Comparison of ENCODE assay signal across 9 mouse cellular contexts in genomic region chr17:84365006-84365716, GRCm38 (mm10).
DNase-seq lines count a peak whose midpoint lies in the region; ATAC-seq and TF ChIP-seq lines count a peak whose summit lies in the region.
"Had no signal": no experiment of that assay in that cellular context is flagged by ENCODE, and none has a peak within 500 bp of the region (broad histone marks: within the 10 kb centered on the region; RNA-seq: fewer than 3 reads in every experiment).

No protein-coding gene starts in this region.

- H3K4me3 ChIP-seq in liver, adult 2 months (ENCODE audit: insufficient read depth, low read depth, low read length), result no peak overlapping the region
- H3K4me3 ChIP-seq in liver, embryonic 12.5 days, result no peak overlapping the region
- H3K4me3 ChIP-seq in midbrain, postnatal 0 days (ENCODE audit: low read depth, low read length), result no peak overlapping the region
- H3K4me3 ChIP-seq in lung, adult 2 months (replicated peaks; ENCODE audit: extremely low read depth, low read depth, low read length), result no peak overlapping the region
- H3K4me3 ChIP-seq: megakaryocyte, embryonic 14.5 days had no signal

- peaks cover 15% of the 10 kb centered on the region for H3K4me1 ChIP-seq in liver, adult 2 months (ENCODE audit: control insufficient read depth, insufficient read depth, low read length)
- peaks cover 4% of the 10 kb centered on the region; the same call in 1 of the 2 replicates for H3K4me1 ChIP-seq in liver, embryonic 12.5 days
- H3K4me1 ChIP-seq in midbrain, postnatal 0 days (ENCODE audit: insufficient read depth, low read length), result peaks cover 11% of the 10 kb centered on the region; the same call in 1 of the 2 replicates
- peaks cover 14% of the 10 kb centered on the region for H3K4me1 ChIP-seq in lung, adult 2 months (ENCODE audit: control insufficient read depth, insufficient read depth, low read length)

- TF ChIP-seq CTCF in liver, adult 2 months (IDR thresholded peaks at IDR 0.05; ENCODE audit: low read depth, low read length), result no peak
- no peak for TF ChIP-seq CTCF in midbrain, postnatal 0 days (IDR thresholded peaks at IDR 0.05)
- no peak for TF ChIP-seq CTCF in lung, adult 2 months (IDR thresholded peaks at IDR 0.05; ENCODE audit: insufficient read depth, low read length)

- no peak for ATAC-seq in liver, embryonic 12.5 days
- peak; percentile 59 for ATAC-seq in granulocyte monocyte progenitor cell, adult 5-6 weeks (replicated peaks; ENCODE audit: poor library complexity, severe bottlenecking)
- no peak for ATAC-seq in midbrain, postnatal 0 days (ENCODE audit: low FRiP score)
- ATAC-seq in megakaryocyte-erythroid progenitor cell, adult 5-6 weeks (replicated peaks; ENCODE audit: low FRiP score, low TSS enrichment, poor library complexity, severe bottlenecking), result no peak

- no peaks in the 10 kb centered on the region for H3K36me3 ChIP-seq in liver, adult 2 months (ENCODE audit: control insufficient read depth, insufficient read depth, low read length)
- H3K36me3 ChIP-seq in liver, embryonic 12.5 days, result peaks cover 34% of the 10 kb centered on the region
- H3K36me3 ChIP-seq in midbrain, postnatal 0 days (ENCODE audit: insufficient read depth, low read length), result 0 out of 2 replicates have a peak, but pooled peaks cover 2% of the 10 kb centered on the region

- H3K4me2 ChIP-seq in liver, embryonic 12.5 days, result no peak overlapping the region
- no peak overlapping the region for H3K4me2 ChIP-seq in midbrain, postnatal 0 days (ENCODE audit: low read depth, low read length, poor library complexity, severe bottlenecking)

- no peak overlapping the region for H3K9ac ChIP-seq in liver, adult 2 months (ENCODE audit: low read depth, low read length)
- H3K9ac ChIP-seq in liver, embryonic 12.5 days, result no peak overlapping the region
- no peak overlapping the region for H3K9ac ChIP-seq in midbrain, postnatal 0 days (replicated peaks; ENCODE audit: low read length, poor library complexity, severe bottlenecking)

- TF ChIP-seq POLR2A in liver, adult 2 months (IDR thresholded peaks at IDR 0.05; ENCODE audit: extremely low read depth, insufficient read depth, low read length), result no peak
- no peak for TF ChIP-seq POLR2A in lung, adult 2 months (IDR thresholded peaks at IDR 0.05; ENCODE audit: borderline replicate concordance, extremely low read depth, low read depth, low read length)

- no peaks in the 10 kb centered on the region for H3K9me3 ChIP-seq in liver, embryonic 12.5 days (replicated peaks)
- H3K9me3 ChIP-seq in midbrain, postnatal 0 days (ENCODE audit: low read length), result no peaks in the 10 kb centered on the region
- H3K9me3 ChIP-seq: megakaryocyte, embryonic 14.5 days had no signal

- no peaks in the 10 kb centered on the region for H3K79me2 ChIP-seq in liver, adult 2 months (ENCODE audit: control insufficient read depth, insufficient read depth, low read length)

- peak; percentile 43 for DNase-seq in liver, adult 2 months (ENCODE audit: extremely low read depth, low read depth, low spot score)
- DNase-seq in cerebellum, postnatal 14 days, result peak; percentile 84 to 88
- DNase-seq in midbrain, postnatal 0 days (ENCODE audit: low spot score), result no peak
- no peak for DNase-seq in lung, adult 2 months
- DNase-seq in frontal cortex, adult 2 months (ENCODE audit: extremely low spot score in 1 of 2, low spot score in 1 of 2), result no peak

- 40% methylated on average over 9 of the region's 9 CpGs for WGBS in liver, adult 2 months
- 77% methylated on average over 9 of the region's 9 CpGs for WGBS in liver, embryonic 12.5 days (ENCODE audit: insufficient replicate concordance)
- 62% methylated on average over 9 of the region's 9 CpGs for WGBS in midbrain, postnatal 0 days
- 55% methylated on average over 9 of the region's 9 CpGs for WGBS in lung, adult 2 months

- H3K27me3 ChIP-seq in liver, adult 2 months (ENCODE audit: control insufficient read depth, insufficient read depth, low read length), result no peaks in the 10 kb centered on the region
- no peaks in the 10 kb centered on the region for H3K27me3 ChIP-seq in liver, embryonic 12.5 days (replicated peaks)
- H3K27me3 ChIP-seq in midbrain, postnatal 0 days (ENCODE audit: insufficient read depth, low read length), result no peaks in the 10 kb centered on the region
- H3K27me3 ChIP-seq: megakaryocyte, embryonic 14.5 days had no signal

- peak overlapping the region; percentile 51 for H3K27ac ChIP-seq in liver, adult 2 months (replicated peaks; ENCODE audit: insufficient read depth, low read depth, low read length)
- H3K27ac ChIP-seq in liver, embryonic 12.5 days, result no peak overlapping the region
- H3K27ac ChIP-seq in midbrain, postnatal 0 days (ENCODE audit: low read depth, low read length), result peak overlapping the region; percentile 55

Comparison
In these comparisons a context has a peak if more than half of its experiments do, and no peak if none do; other contexts are left out.
1. DNase-seq: peak in liver, adult 2 months (single experiment) and cerebellum, postnatal 14 days (2 of 2); none in midbrain, postnatal 0 days (single experiment), lung, adult 2 months (single experiment) and frontal cortex, adult 2 months (0 of 2).